Mouse (Mus musculus): Measurements from ENCODE around the gene P2ry14.

- TF ChIP-seq E2F4 (IDR thresholded peaks at IDR 0.05; ENCODE audit: insufficient read depth) (no peak), POLR2A (IDR thresholded peaks at IDR 0.05; ENCODE audit: insufficient read length, low read depth) (no peak), MAX (IDR thresholded peaks at IDR 0.05; ENCODE audit: low read depth) (no peak), USF1 (IDR thresholded peaks at IDR 0.05; ENCODE audit: low read depth) (no peak), TCF12 (IDR thresholded peaks at IDR 0.05; ENCODE audit: insufficient read depth, poor library complexity, severe bottlenecking) (no peak), MYOG (IDR thresholded peaks at IDR 0.05; ENCODE audit: control insufficient read depth in 1 of 3, insufficient read depth in 1 of 3, insufficient read length in 2 of 3, low read depth in 2 of 3) (no peak), TCF3 (IDR thresholded peaks at IDR 0.05; ENCODE audit: insufficient read length, low read depth) (no peak), MYOD1 (IDR thresholded peaks at IDR 0.05; ENCODE audit: control insufficient read depth in 1 of 3, insufficient read length in 2 of 3, low read depth in 2 of 3) (no peak), CEBPB (IDR thresholded peaks at IDR 0.05; ENCODE audit: insufficient read depth, poor library complexity, severe bottlenecking) (no peak), SRF (IDR thresholded peaks at IDR 0.05; ENCODE audit: control insufficient read depth, insufficient read length, low read depth) (no peak)
Measured at GRCm38 (mm10) chr3:59174426-59175154, 21.2 kb upstream of the P2ry14 start.
